Comparison of ENCODE assay signal across 8 mouse cellular contexts in the genomic region with DNA sequence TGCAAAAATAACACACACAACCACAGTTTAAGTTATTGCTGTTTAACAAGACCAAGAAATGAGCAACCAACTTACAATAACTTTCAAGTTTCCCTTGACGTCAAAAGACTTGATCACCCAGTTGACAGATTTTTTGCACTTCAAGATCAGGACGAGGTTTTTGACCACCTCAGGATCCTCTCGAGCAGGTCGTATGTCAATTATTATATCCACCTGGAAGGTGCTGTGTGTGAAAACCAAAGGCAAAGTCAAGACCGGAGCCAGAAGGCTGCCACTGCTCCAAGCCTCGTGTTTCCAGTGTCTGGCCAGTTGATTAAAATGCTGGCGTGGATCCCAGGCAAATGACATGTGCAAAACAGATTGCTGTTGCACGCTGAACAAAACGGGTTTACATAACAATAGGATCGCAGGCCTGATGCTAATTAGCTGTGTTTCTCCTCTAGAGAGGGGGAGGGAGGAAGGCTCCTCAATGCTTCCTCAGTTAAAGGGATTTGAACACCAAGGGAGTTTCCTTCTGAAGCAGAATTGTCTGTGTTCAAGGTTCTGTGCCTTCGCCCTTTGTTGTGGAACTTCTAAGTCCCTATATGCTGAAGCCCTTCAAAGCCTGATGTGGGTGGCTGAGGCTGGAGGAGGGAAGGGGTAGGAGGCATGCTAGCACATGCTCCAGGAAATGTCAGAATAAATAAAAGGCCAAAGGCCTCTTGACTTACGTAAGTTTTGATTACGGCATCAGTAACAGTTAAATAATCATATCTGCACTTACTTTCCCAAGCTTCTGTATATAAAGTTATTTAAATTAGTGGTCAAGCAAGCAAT.
A peak's percentile ranks its signal among the peaks of the same experiment; 100 is the strongest.
DNase-seq lines count a peak whose midpoint lies in the region; ATAC-seq lines count a peak whose summit lies in the region.

No protein-coding gene starts in this region.

- H3K27me3 ChIP-seq in neural tube, embryonic 11.5 days (ENCODE audit: control insufficient read depth, insufficient read depth, low read length) = no peaks in the 10 kb centered on the region
- H3K27me3 ChIP-seq in neural tube, embryonic 12.5 days (replicated peaks) = no peaks in the 10 kb centered on the region

- peaks cover 12% of the 10 kb centered on the region for H3K4me1 ChIP-seq in neural tube, embryonic 11.5 days (ENCODE audit: control insufficient read depth, insufficient read depth, low read length)
- H3K4me1 ChIP-seq in neural tube, embryonic 12.5 days = peaks cover 30% of the 10 kb centered on the region

- H3K27ac ChIP-seq in neural tube, embryonic 11.5 days (ENCODE audit: low read depth, low read length) = no peak overlapping the region
- H3K27ac ChIP-seq in neural tube, embryonic 12.5 days = no peak overlapping the region

- no peaks in the 10 kb centered on the region for H3K9me3 ChIP-seq in neural tube, embryonic 11.5 days (ENCODE audit: control insufficient read depth, low read length)
- H3K9me3 ChIP-seq in neural tube, embryonic 12.5 days = no peaks in the 10 kb centered on the region

- ATAC-seq in neural tube, embryonic 11.5 days (ENCODE audit: insufficient read depth, low FRiP score, low TSS enrichment) = peak; percentile 73; the same call in 1 of the 2 replicates
- ATAC-seq in neural tube, embryonic 12.5 days (ENCODE audit: low FRiP score, low read depth) = peak; percentile 72

- intact Hi-C loops in left cerebral cortex, postnatal 4 days (cut with DNase I) = loop anchor here (2.0 kb wide), 1 partner anchor 19 kb away; no protein-coding TSS in a partner anchor

- no peaks in the 10 kb centered on the region for H3K36me3 ChIP-seq in neural tube, embryonic 11.5 days (ENCODE audit: control insufficient read depth, insufficient read depth, low read length)
- no peaks in the 10 kb centered on the region for H3K36me3 ChIP-seq in neural tube, embryonic 12.5 days

- H3K4me2 ChIP-seq in neural tube, embryonic 11.5 days (ENCODE audit: low read depth) = no peak overlapping the region
- H3K4me2 ChIP-seq in neural tube, embryonic 12.5 days (replicated peaks) = no peak overlapping the region

- WGBS in neural tube, embryonic 11.5 days = 41% methylated on average over 13 of the region's 13 CpGs
- 36% methylated on average over 13 of the region's 13 CpGs for WGBS in neural tube, embryonic 12.5 days

- DNase-seq in neural tube, embryonic 11.5 days (ENCODE audit: low spot score) = peak; percentile 58
- no peak for DNase-seq in neural tube, embryonic 10.5 days (ENCODE audit: extremely low spot score, low spot score)
- DNase-seq in cerebellum, postnatal 25 days = peak; percentile 41 to 63
- peak; percentile 43 to 75 for DNase-seq in gastrocnemius, postnatal 4 days (ENCODE audit: low spot score in 2 of 2)
- peak; percentile 76 for DNase-seq in kidney, adult 9 months
- DNase-seq in left cerebral cortex, postnatal 4 days = peak; percentile 85
- no peak for DNase-seq in natural killer cell, adult 2 months (ENCODE audit: low spot score in 2 of 2)

- no peak overlapping the region for H3K4me3 ChIP-seq in neural tube, embryonic 11.5 days (ENCODE audit: low read depth, low read length)
- H3K4me3 ChIP-seq in neural tube, embryonic 12.5 days = no peak overlapping the region

- H3K9ac ChIP-seq in neural tube, embryonic 11.5 days (ENCODE audit: low read length) = no peak overlapping the region
- H3K9ac ChIP-seq in neural tube, embryonic 12.5 days = no peak overlapping the region

Comparison
In these comparisons a context has a peak if more than half of its experiments do, and no peak if none do; other contexts are left out.
1. DNase-seq: peak in neural tube, embryonic 11.5 days (single experiment), cerebellum, postnatal 25 days (2 of 2), gastrocnemius, postnatal 4 days (2 of 2), kidney, adult 9 months (single experiment) and left cerebral cortex, postnatal 4 days (single experiment); none in neural tube, embryonic 10.5 days (single experiment) and natural killer cell, adult 2 months (0 of 2).